Mouse (Mus musculus) stomach, embryonic 16.5 days (tissue): Measurements from ENCODE around the gene Upk3a. TPM values are rescaled to one million over a fixed set of nuclear protein-coding genes. Genes with fewer than 3 reads are reported as not detected.
A peak's percentile ranks its signal among the peaks of the same experiment; 100 is the strongest.

Experiments
- ATAC-seq: fragments of 200-750 bp; cut with Nextera tagmentation; 2 replicates; pipeline ENCODE4 v1.8.0; 2017; ENCODE audit warnings: moderate number of reproducible peaks, moderate TSS enrichment; ENCODE audit not compliant: insufficient read depth, low FRiP score
- H3K27ac ChIP-seq: fragments of 300-500 bp; sonication (generic); 2 replicates; pipeline ENCODE4 v1.5.1; 2014; ENCODE audit warnings: low read length
- H3K27me3 ChIP-seq: fragments of 300-500 bp; sonication (generic); 2 replicates; pipeline ENCODE4 v1.6.1; 2014; ENCODE audit warnings: low read length, control low read depth, mixed read lengths; ENCODE audit not compliant: control insufficient read depth, insufficient read depth
- H3K36me3 ChIP-seq: fragments of 300-500 bp; sonication (generic); 2 replicates; pipeline ENCODE4 v1.6.1; 2014; ENCODE audit warnings: low read length; ENCODE audit not compliant: control insufficient read depth, insufficient read depth
- H3K4me1 ChIP-seq: fragments of 300-500 bp; sonication (generic); 2 replicates; pipeline ENCODE4 v1.6.1; 2014; ENCODE audit warnings: low read length, control low read depth, mixed read lengths; ENCODE audit not compliant: control insufficient read depth, insufficient read depth
- H3K4me2 ChIP-seq: fragments of 300-500 bp; sonication (generic); 2 replicates; pipeline ENCODE4 v1.6.1; 2014; ENCODE audit warnings: low read depth, low read length, mixed read lengths
- H3K4me3 ChIP-seq: fragments of 300-500 bp; sonication (generic); replicated peaks from 2 replicates; pipeline ENCODE4 v1.5.1; 2014; ENCODE audit warnings: mild to moderate bottlenecking, low read length
- H3K9ac ChIP-seq: fragments of 300-500 bp; sonication (generic); 2 replicates; pipeline ENCODE4 v1.6.1; 2014; ENCODE audit warnings: low read length
- H3K9me3 ChIP-seq: fragments of 300-500 bp; sonication (generic); replicated peaks from 2 replicates; pipeline ENCODE4 v1.6.1; 2016; ENCODE audit warnings: low read length, control low read depth; ENCODE audit not compliant: control insufficient read depth
- WGBS: fragments of 180-500 bp; shearing (Covaris S2); extraction: QIAGEN DNeasy Blood & Tissue Kit; methylation state at CpG from one replicate; pipeline ENCODE4 v1.1.7; 2014; 5-methylcytosine and 5-hydroxymethylcytosine counted together
- polyA plus RNA-seq: library from polyadenylated mRNA; unstranded; fragments of >200 nt; fragmentation: Nextera tagmentation; extraction: Ambion mirVana; gene quantifications from 2 replicates; pipeline ENCODE4 v1.2.1, GENCODE M21; 2015

The Upk3a gene
- polyA plus RNA-seq, 1 experiment from 2014 or later: 4.4 TPM

- H3K27me3 ChIP-seq: no peaks in the 10 kb centered on the region
- no peak overlapping the region for H3K4me2 ChIP-seq
- no peak for ATAC-seq
- 82% methylated on average over 12 of the region's 12 CpGs for WGBS
- H3K4me1 ChIP-seq: peaks cover 19% of the 10 kb centered on the region
- H3K27ac ChIP-seq: no peak overlapping the region
- no peak overlapping the region for H3K4me3 ChIP-seq
- no peak overlapping the region for H3K9ac ChIP-seq
- no peaks in the 10 kb centered on the region for H3K36me3 ChIP-seq
- H3K9me3 ChIP-seq: no peaks in the 10 kb centered on the region
Measured at GRCm38 (mm10) chr15:84985516-84986160, 31.3 kb upstream of the Upk3a start.

- Histone ChIP-seq H3K27me3 (no peaks in the 10 kb centered on the region), H3K27ac (no peak overlapping the region), H3K36me3 (no peaks in the 10 kb centered on the region), H3K4me2 (peak overlapping the region; percentile 81), H3K4me3 (peak overlapping the region; percentile 81), H3K4me1 (peaks cover 19% of the 10 kb centered on the region), H3K9ac (peak overlapping the region; percentile 93), H3K9me3 (no peaks in the 10 kb centered on the region)
- no peak for ATAC-seq
- 63% methylated on average over 4 of the region's 4 CpGs for WGBS
Measured at GRCm38 (mm10) chr15:84986171-84987019, 30.5 kb upstream of the Upk3a start.

- peak overlapping the region; percentile 93 for H3K9ac ChIP-seq
- under 1% methylated on average over 52 of the region's 53 CpGs for WGBS
- H3K9me3 ChIP-seq: no peaks in the 10 kb centered on the region
- H3K36me3 ChIP-seq: no peaks in the 10 kb centered on the region
- ATAC-seq: peak; percentile 34
- H3K4me3 ChIP-seq: peak overlapping the region; percentile 81
- peak overlapping the region; percentile 81 for H3K4me2 ChIP-seq
- H3K27me3 ChIP-seq: no peaks in the 10 kb centered on the region
- H3K4me1 ChIP-seq: peaks cover 19% of the 10 kb centered on the region
- peak overlapping the region; percentile 69 for H3K27ac ChIP-seq
Measured at GRCm38 (mm10) chr15:84987020-84987815, 29.7 kb upstream of the Upk3a start.

- ATAC-seq: peak; percentile 94
- Histone ChIP-seq H3K27me3 (no peaks in the 10 kb centered on the region), H3K4me2 (peak within 1 kb of the TSS; percentile 81), H3K4me3 (peak within 1 kb of the TSS; percentile 81), H3K27ac (peak within 1 kb of the TSS; percentile 69), H3K4me1 (peaks cover 19% of the 10 kb centered on the region), H3K36me3 (no peaks in the 10 kb centered on the region), H3K9me3 (no peaks in the 10 kb centered on the region), H3K9ac (peak within 1 kb of the TSS; percentile 93)
- WGBS: 1% methylated on average over 51 of the region's 59 CpGs
Measured at GRCm38 (mm10) chr15:84987874-84988825, 28.8 kb upstream of the Upk3a start, which contains the start of gene 5031439G07Rik. Gene 5031439G07Rik, minus strand, starts transcription at chr15:84988551.

GRCm38 (mm10) chr15:84989098-84989497, 27.8 kb upstream of the Upk3a start:
- no peaks in the 10 kb centered on the region for H3K27me3 ChIP-seq
- 74% methylated on average over 3 of the region's 3 CpGs for WGBS
- H3K9me3 ChIP-seq: no peaks in the 10 kb centered on the region
- peaks cover 19% of the 10 kb centered on the region for H3K4me1 ChIP-seq
- H3K4me2 ChIP-seq: no peak overlapping the region
- H3K27ac ChIP-seq: no peak overlapping the region
- no peak for ATAC-seq
- no peaks in the 10 kb centered on the region for H3K36me3 ChIP-seq
- no peak overlapping the region for H3K4me3 ChIP-seq
- H3K9ac ChIP-seq: no peak overlapping the region

GRCm38 (mm10) chr15:84989771-84990170, 27.2 kb upstream of the Upk3a start:
- H3K4me3 ChIP-seq: no peak overlapping the region
- no peak overlapping the region for H3K4me2 ChIP-seq
- H3K36me3 ChIP-seq: no peaks in the 10 kb centered on the region
- no peaks in the 10 kb centered on the region for H3K9me3 ChIP-seq
- H3K9ac ChIP-seq: no peak overlapping the region
- no peak for ATAC-seq
- no peaks in the 10 kb centered on the region for H3K27me3 ChIP-seq
- peaks cover 22% of the 10 kb centered on the region for H3K4me1 ChIP-seq
- no peak overlapping the region for H3K27ac ChIP-seq
- 71% methylated on average over 7 of the region's 7 CpGs for WGBS

GRCm38 (mm10) chr15:84994498-84994897, 22.4 kb upstream of the Upk3a start:
- H3K4me1 ChIP-seq: 0 out of 2 replicates have a peak, but pooled peaks cover 3% of the 10 kb centered on the region
- peak overlapping the region; percentile 83 for H3K27ac ChIP-seq
- no peak for ATAC-seq
- no peak overlapping the region for H3K4me2 ChIP-seq
- no peaks in the 10 kb centered on the region for H3K9me3 ChIP-seq
- no peak overlapping the region for H3K4me3 ChIP-seq
- no peaks in the 10 kb centered on the region for H3K36me3 ChIP-seq
- H3K9ac ChIP-seq: peak overlapping the region; percentile 35; the same call in 1 of the 2 replicates
- WGBS: 25% methylated on average over 6 of the region's 6 CpGs
- no peaks in the 10 kb centered on the region for H3K27me3 ChIP-seq

GRCm38 (mm10) chr15:84995041-84995440, 21.9 kb upstream of the Upk3a start:
- H3K4me3 ChIP-seq: no peak overlapping the region
- H3K27me3 ChIP-seq: no peaks in the 10 kb centered on the region
- WGBS: 32% methylated on average over 6 of the region's 6 CpGs
- peak overlapping the region; percentile 83 for H3K27ac ChIP-seq
- 0 out of 2 replicates have a peak, but pooled peaks cover 3% of the 10 kb centered on the region for H3K4me1 ChIP-seq
- ATAC-seq: no peak
- peak overlapping the region; percentile 35; the same call in 1 of the 2 replicates for H3K9ac ChIP-seq
- H3K4me2 ChIP-seq: no peak overlapping the region
- H3K9me3 ChIP-seq: no peaks in the 10 kb centered on the region
- H3K36me3 ChIP-seq: no peaks in the 10 kb centered on the region
